Mouse (Mus musculus) left cerebral cortex, adult 9 months (tissue): ENCODE results near the gene Snip1.

Source experiments
- DNase-seq, 2 experiments: peaks; one replicate each; pipeline ENCODE4 v3.0.0; 2022; ENCODE audit warnings: low spot score in 2 of 2

Snip1 gene

GRCm38 (mm10) chr4:125066490-125067370 is at the start of gene Snip1:
Snip1 (plus strand) TSS chr4:125066672.
- peak; percentile 76 to 92 for DNase-seq

- DNase-seq, result no peak
Measured at GRCm38 (mm10) chr4:125017431-125017830, 49.0 kb upstream of the Snip1 start.

- DNase-seq, result peak in 1 of 2 experiments; percentile 24
Measured at GRCm38 (mm10) chr4:125020780-125021538, 45.5 kb upstream of the Snip1 start.

GRCm38 (mm10) chr4:125029891-125030614 is 36.4 kb upstream of the Snip1 start:
- DNase-seq, result peak; percentile 75 to 91

- DNase-seq, result no peak
Measured at GRCm38 (mm10) chr4:125034341-125034740, 32.1 kb upstream of the Snip1 start.

GRCm38 (mm10) chr4:125044454-125044853 is 22.0 kb upstream of the Snip1 start:
- DNase-seq, result no peak

- no peak for DNase-seq
Measured at GRCm38 (mm10) chr4:125055385-125055784, 11.1 kb upstream of the Snip1 start.

GRCm38 (mm10) chr4:125056476-125056875 is 10.0 kb upstream of the Snip1 start:
- DNase-seq, result no peak

GRCm38 (mm10) chr4:125057273-125057672 is 9.2 kb upstream of the Snip1 start:
- DNase-seq, result no peak

GRCm38 (mm10) chr4:125058033-125058432 is 8.4 kb upstream of the Snip1 start:
- DNase-seq, result no peak

- DNase-seq, result peak in 1 of 2 experiments; percentile 59
Measured at GRCm38 (mm10) chr4:125059025-125059424, 7.4 kb upstream of the Snip1 start.

- no peak for DNase-seq
Measured at GRCm38 (mm10) chr4:125063829-125064228, 2.6 kb upstream of the Snip1 start.

GRCm38 (mm10) chr4:125065517-125066307 is 760 bp upstream of the Snip1 start, which contains the start of gene Dnali1:
Dnali1 (minus strand) TSS chr4:125065703.
- peak in 1 of 2 experiments; percentile 26 for DNase-seq

- no peak for DNase-seq
Measured at GRCm38 (mm10) chr4:125077700-125078099, 11.2 kb downstream of the Snip1 start.

GRCm38 (mm10) chr4:125078698-125079097 is 12.2 kb downstream of the Snip1 start:
- no peak for DNase-seq

- peak; percentile 66 to 89 for DNase-seq
Measured at GRCm38 (mm10) chr4:125084403-125085345, 18.2 kb downstream of the Snip1 start, which contains the start of gene Meaf6. Meaf6 (plus strand) TSS chr4:125085134.

- DNase-seq, result peak; percentile 56 to 77
Measured at GRCm38 (mm10) chr4:125085346-125085841, 18.9 kb downstream of the Snip1 start.

- no peak for DNase-seq
Measured at GRCm38 (mm10) chr4:125093031-125093430, 26.6 kb downstream of the Snip1 start.

- DNase-seq, result no peak
Measured at GRCm38 (mm10) chr4:125096066-125096465, 29.6 kb downstream of the Snip1 start.

GRCm38 (mm10) chr4:125097412-125097811 is 30.9 kb downstream of the Snip1 start:
- DNase-seq, result no peak
